Mouse (Mus musculus) urinary bladder, postnatal 14 days (tissue): ENCODE measurements at regions not wholly inside any gene's neighbourhood (a gene's known extent, or its start where the extent isn't known, plus 50 kb on each side); places are given as distances from the start of the nearest gene placed in this dataset.
A peak's percentile ranks its signal among the peaks of the same experiment; 100 is the strongest.

Experiments used
- DNase-seq: peaks from one replicate; pipeline ENCODE4 v3.0.0; 2021; ENCODE audit warnings: low spot score

DNA sequence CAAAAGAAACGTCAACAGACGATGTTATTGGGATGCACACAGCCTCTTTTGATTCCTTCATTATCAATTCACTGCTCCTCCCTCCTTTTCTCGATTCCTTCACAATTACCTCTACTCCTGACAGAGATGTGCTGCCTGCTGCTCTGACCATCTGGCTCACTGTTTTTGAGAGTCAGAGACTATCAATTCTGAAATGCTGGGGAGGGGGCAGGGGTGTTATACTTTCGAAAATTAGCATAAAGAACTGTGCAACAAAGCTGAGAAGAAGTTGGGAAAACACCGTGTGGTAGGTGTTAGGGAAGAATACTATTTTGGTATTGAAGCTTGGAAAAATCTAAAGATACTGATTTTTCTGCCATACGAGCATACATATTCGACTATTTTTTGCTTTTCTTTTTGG, 96.4 kb downstream of the Nedd1 start:
- no peak for DNase-seq

DNA sequence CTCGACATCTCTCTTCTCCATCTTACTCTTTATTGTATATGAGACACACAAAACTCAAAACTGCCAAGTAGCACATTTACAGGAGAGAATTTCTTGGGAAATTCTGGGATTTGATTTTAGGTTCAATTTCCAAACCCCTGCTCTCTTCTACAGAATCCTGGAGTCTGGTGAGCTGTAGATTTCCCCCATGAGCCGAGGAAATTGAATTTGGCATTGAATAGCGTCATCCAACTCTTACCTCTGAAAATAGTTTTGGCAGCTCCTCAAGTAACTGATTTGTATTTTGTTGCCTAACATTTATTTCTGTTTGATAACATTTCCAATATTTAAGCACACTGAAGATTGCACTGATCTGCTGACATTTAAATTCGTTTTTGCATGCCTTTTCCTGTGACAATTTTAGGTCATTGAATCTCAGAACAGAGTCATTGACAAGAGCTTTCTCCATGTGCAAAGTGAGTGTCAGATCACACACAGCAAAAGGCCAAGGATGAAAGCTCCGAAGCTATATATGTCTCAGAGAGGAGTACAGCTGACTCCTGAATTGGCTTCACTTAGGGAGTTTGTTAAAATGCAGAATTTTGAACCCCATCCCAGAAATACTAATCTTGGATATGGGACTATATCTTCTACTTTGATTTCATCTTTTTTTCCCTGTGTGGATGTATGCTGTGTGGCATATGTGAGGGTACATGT, 106.4 kb downstream of the Nedd1 start:
- no peak for DNase-seq

DNA sequence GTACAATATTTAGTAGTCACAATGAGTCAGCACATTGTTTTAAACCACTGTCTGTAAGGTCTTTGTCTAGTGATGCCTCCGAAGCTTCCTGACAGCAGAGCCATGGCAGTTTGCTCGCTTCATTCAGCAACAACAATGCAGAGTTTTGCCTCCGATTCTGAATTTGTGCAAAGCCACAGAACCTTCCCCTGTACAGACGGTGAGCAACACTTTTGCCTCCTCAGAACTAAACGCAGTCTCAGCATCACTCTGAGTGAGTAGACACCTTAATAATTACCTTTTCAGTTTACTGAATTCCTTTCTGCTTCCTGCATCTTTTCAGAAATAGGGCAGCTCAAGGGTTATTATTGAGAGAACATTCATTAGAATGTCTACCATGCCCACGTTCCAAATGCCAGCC, 107.9 kb downstream of the Nedd1 start:
- no peak for DNase-seq

GRCm38 (mm10) chr10:92611060-92611459, 111.2 kb downstream of the Nedd1 start:
- no peak for DNase-seq

GRCm38 (mm10) chr10:92606761-92607160, 115.5 kb downstream of the Nedd1 start:
- no peak for DNase-seq

- DNase-seq, result no peak
Observed at GRCm38 (mm10) chr10:92605646-92606045, 116.6 kb downstream of the Nedd1 start.

GRCm38 (mm10) chr10:92600116-92600515, 122.1 kb downstream of the Nedd1 start:
- no peak for DNase-seq

- peak; percentile 41 for DNase-seq
Observed at GRCm38 (mm10) chr10:92595496-92596355, 126.5 kb downstream of the Nedd1 start.

GRCm38 (mm10) chr10:92593947-92594460, 128.2 kb downstream of the Nedd1 start:
- peak; percentile 71 for DNase-seq

- DNase-seq, result no peak
Observed at GRCm38 (mm10) chr10:92578872-92579271, 143.3 kb downstream of the Nedd1 start.

GRCm38 (mm10) chr10:92570496-92570895, 151.7 kb downstream of the Nedd1 start:
- DNase-seq, result no peak

DNA sequence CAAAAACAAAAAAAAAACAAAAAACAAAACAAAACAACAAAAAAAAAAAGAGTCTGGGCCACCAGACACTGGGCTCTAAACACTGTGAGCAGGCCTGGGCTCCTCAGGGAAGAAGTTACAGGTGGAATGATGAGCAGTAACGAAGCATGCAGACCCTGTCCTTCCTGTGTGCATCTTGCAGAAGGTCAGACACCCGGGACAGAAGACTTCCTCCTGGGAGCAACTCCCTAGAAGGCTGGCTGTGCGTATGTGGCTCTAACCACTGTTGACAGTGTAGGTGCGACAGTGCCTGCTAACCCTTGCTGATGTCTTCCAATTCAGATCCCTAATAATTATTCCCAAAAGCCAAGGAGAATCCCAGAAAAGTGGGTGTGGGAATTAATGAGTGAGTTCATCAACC, 164.8 kb downstream of the Nedd1 start:
- no peak for DNase-seq

- DNase-seq, result no peak
Observed at GRCm38 (mm10) chr10:92556526-92557422, 165.4 kb downstream of the Nedd1 start.

DNA sequence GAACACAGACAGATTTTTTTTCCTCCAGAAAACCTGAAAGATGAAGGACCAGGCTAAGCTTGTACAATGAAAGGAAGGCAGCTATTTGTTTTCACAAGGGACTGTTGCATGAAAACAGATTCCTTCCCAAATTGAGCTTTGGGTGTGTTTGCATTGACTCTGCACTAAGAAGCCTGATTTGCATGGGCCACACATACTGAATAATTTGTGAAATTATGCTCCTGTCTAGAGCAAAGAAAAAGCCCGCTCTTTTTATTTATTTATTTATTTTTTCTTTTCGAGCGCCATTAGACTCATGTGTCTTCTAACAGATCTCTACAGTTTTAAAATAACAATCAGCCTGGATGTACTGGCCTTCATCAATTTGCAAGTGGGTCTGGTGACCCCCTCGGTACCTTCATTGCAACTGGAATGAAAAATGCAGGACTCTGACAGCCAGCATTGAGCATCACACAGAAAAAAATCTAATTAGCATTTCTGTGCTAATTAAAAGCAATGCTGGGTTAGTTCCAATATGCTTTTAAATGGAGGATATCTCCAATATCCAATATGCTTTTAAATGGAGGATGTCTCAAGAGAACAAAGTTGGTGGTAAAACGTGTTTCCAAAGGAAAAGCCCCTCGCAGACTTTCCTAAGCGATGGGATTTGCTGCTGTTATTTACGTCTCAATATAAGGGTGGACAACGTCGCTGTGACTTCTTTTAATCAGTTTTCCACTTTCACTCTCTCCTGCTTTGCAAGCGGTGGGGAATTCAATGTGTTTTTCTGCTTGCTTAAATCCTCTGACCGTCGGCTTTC, 166.3 kb downstream of the Nedd1 start:
- DNase-seq, result no peak

- no peak for DNase-seq
Observed at GRCm38 (mm10) chr10:92553966-92554365, 168.3 kb downstream of the Nedd1 start.

GRCm38 (mm10) chr10:92548875-92549586, 173.2 kb downstream of the Nedd1 start:
- no peak for DNase-seq

DNA sequence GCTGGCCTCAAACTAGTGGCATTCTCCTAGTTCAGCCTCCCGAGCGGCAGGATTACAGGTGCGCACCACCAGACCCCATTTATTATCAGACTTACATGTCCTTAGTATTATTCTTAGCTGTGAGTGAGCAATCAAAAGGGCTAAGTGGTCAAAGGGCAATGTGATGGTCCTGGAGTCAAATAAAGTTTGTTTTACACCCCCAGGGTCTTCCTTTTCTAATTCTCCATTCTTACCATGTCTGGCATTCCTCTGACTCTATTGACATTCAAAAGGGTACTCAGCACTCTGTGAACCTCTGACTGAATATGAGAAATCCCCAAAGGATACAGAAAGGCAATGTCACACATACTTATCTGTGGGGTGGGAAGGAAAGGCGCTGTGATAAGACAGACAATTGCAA, 183.8 kb downstream of the Nedd1 start:
- no peak for DNase-seq

DNA sequence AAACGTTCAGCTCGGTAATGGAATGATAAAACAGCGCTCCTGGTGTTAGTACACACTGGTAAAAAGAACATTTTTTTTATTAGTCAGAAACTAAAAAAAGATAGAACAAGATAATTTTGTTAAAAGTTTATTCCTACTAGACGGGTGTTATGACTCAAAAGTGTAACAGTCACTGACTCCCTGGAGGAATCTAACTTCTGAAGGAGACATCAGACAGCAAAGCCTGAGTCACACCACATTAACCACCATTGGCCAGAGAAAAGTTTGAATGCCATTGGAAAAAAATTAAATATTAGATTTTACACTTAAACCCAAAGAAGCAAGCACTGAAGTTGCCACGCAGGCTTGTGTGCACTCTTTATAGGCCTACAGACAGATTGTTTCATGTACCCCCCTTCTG, 205.3 kb downstream of the Nedd1 start:
- no peak for DNase-seq

DNA sequence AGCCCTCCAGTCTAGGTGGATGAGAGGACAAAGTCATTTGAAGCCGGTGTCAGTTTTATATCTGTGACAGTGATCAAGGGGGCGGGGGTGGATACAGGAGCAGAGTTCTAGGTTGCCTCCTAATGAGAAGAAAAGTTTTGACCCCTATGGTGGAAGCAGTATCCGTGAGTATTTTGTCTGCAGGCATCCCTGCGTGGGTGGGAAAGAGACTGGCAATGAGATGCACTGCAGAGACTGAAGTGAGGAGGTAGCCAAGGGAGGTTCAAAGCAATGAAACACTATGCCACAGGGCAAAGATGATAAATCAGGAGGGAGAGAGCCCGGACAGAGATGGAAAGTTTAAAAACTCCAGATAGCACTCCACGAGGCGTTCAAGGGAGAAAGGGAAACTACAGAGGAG, 210.5 kb downstream of the Nedd1 start:
- no peak for DNase-seq

- no peak for DNase-seq
Observed at GRCm38 (mm10) chr10:92510677-92511076, 211.5 kb downstream of the Nedd1 start.

GRCm38 (mm10) chr10:92504271-92504670, 217.9 kb downstream of the Nedd1 start:
- DNase-seq, result no peak
